Mouse (Mus musculus): Measurements from ENCODE around the gene Brd7.

- TF ChIP-seq CTCF (IDR thresholded peaks at IDR 0.05; ENCODE audit: control insufficient read depth, insufficient read depth, insufficient replicate concordance, low read depth, low read length) (no peak), POLR2A (IDR thresholded peaks at IDR 0.05; ENCODE audit: control insufficient read depth, low read depth, low read length) (no peak)
These were observed 49.5 kb upstream of the Brd7 start for GRCm38 (mm10) chr8:88411461-88411860.
